Mouse (Mus musculus) effector memory CD4-positive, alpha-beta T cell, adult 7 months (primary cell): Measurements from ENCODE around the gene Gm13305. TPM values are rescaled to one million over a fixed set of nuclear protein-coding genes. Genes with fewer than 3 reads are reported as not detected.

Source experiments
- polyA plus RNA-seq: library from polyadenylated mRNA; unstranded; fragments of 100-300 nt; shearing (Covaris generic); gene quantifications from one replicate; pipeline ENCODE4 v1.2.1, GENCODE M21; 2017

Gm13305 gene
- not detected for polyA plus RNA-seq

GRCm38 (mm10) chr4:42168503-42168902 is at the start of gene Gm13305:
Gene Gm13305, minus strand, starts transcription at chr4:42168603.

DNA sequence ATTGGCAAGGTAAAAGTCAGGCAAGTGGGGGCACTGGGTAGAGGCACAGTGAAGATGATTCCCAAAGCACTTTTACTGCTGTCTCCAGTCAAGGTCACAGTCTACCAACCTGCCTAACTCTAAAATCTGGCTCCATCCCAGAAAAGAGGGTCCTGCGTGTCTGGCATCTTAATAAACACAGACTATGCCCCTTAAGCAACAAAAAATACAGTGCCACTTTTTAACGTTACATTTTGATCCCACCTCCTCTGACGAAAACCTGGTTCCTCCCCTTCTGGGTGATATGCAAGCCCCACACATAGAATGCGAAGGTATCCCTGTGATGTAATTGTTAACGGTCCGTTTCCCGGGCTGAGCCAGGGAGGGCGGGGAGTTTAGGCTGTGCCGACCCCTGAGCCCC is 15.3 kb downstream of the Gm13305 start, which contains the start of gene Gm13306:
Gm13306 (plus strand) TSS at position 301 of the 400 bp plus-strand sequence.

DNA sequence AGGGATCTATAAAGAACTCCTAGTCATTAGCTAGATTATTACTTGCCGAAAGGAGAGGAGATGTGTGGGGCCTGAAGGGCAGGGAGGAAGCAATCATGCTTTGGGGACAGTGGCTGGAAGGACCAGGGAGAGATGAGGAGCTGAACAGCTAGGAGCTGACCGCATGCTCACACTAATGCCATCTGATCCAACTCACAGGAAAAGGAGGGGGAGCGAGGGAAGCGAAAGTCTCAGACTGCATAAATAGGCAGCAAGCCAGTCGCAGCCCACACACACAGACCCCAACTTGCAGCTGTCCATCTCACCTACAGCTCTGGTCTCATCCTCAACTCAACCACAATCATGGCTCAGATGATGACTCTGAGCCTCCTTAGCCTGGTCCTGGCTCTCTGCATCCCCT is 53.9 kb downstream of the Gm13305 start, which contains the start of gene Gm13304:
Gm13304 (plus strand) TSS at position 301 of the 400 bp plus-strand sequence.

Other genes with a start within 250 kb of the Gm13305 start
- gene Gm20878, start 227.0 kb downstream of the Gm13305 start, polyA plus RNA-seq, result 2.8 TPM
- gene Fam205a4, start 202.5 kb downstream of the Gm13305 start, polyA plus RNA-seq, result not detected
- not detected for gene Gm21093, start 133.9 kb downstream of the Gm13305 start, polyA plus RNA-seq
- not detected for gene Gm3893, start 77.4 kb downstream of the Gm13305 start, polyA plus RNA-seq
- not detected for gene Gm13304, start 53.8 kb downstream of the Gm13305 start, polyA plus RNA-seq
- not detected for gene Gm13306, start 15.2 kb downstream of the Gm13305 start, polyA plus RNA-seq
- gene Gm10600, start 72.0 kb upstream of the Gm13305 start, polyA plus RNA-seq, result not detected
- gene Ccl21b, start 87.2 kb upstream of the Gm13305 start, polyA plus RNA-seq, result not detected
- not detected for gene Gm21953, start 125.7 kb upstream of the Gm13305 start, polyA plus RNA-seq
- gene Fam205a3, start 149.7 kb upstream of the Gm13305 start, polyA plus RNA-seq, result not detected